Mouse (Mus musculus): ENCODE data around the gene Cd274.

Cd274 gene

GRCm38 (mm10) chr19:29364076-29364475 is 3.2 kb upstream of the Cd274 start:
- DNase-seq (ENCODE audit: low read depth, low spot score) = peak; percentile 83

GRCm38 (mm10) chr19:29365105-29365504 is 2.1 kb upstream of the Cd274 start:
- peak; percentile 91 for DNase-seq (ENCODE audit: low read depth, low spot score)

GRCm38 (mm10) chr19:29366226-29366968 is 858 bp upstream of the Cd274 start:
- DNase-seq (ENCODE audit: low read depth, low spot score) = peak; percentile 60

- peak; percentile 53 for DNase-seq (ENCODE audit: low read depth, low spot score)
These were observed 786 bp downstream of the Cd274 start for GRCm38 (mm10) chr19:29368041-29368440.

- DNase-seq (ENCODE audit: low read depth, low spot score) = peak; percentile 90
These were observed 1.5 kb downstream of the Cd274 start for GRCm38 (mm10) chr19:29368671-29369309.

GRCm38 (mm10) chr19:29370112-29370511 is 2.9 kb downstream of the Cd274 start:
- peak; percentile 63 for DNase-seq (ENCODE audit: low read depth, low spot score)

GRCm38 (mm10) chr19:29370545-29371283 is 3.5 kb downstream of the Cd274 start:
- peak; percentile 53 for DNase-seq (ENCODE audit: low read depth, low spot score)

GRCm38 (mm10) chr19:29371284-29372081 is 4.2 kb downstream of the Cd274 start:
- peak; percentile 64 for DNase-seq (ENCODE audit: low read depth, low spot score)

- peak; percentile 55 for DNase-seq (ENCODE audit: low read depth, low spot score)
These were observed 4.9 kb downstream of the Cd274 start for GRCm38 (mm10) chr19:29372138-29372537.

GRCm38 (mm10) chr19:29372621-29373020 is 5.4 kb downstream of the Cd274 start:
- peak; percentile 41 for DNase-seq (ENCODE audit: low read depth, low spot score)

GRCm38 (mm10) chr19:29373438-29373837 is 6.2 kb downstream of the Cd274 start:
- no peak for DNase-seq (ENCODE audit: low read depth, low spot score)

GRCm38 (mm10) chr19:29374947-29375346 is 7.7 kb downstream of the Cd274 start:
- DNase-seq (ENCODE audit: low read depth, low spot score) = no peak

GRCm38 (mm10) chr19:29376382-29376781 is 9.1 kb downstream of the Cd274 start:
- no peak for DNase-seq (ENCODE audit: low read depth, low spot score)

- no peak for DNase-seq (ENCODE audit: low read depth, low spot score)
These were observed 12.8 kb downstream of the Cd274 start for GRCm38 (mm10) chr19:29379839-29380603.

GRCm38 (mm10) chr19:29383368-29383767 is 16.1 kb downstream of the Cd274 start:
- DNase-seq (ENCODE audit: low read depth, low spot score) = no peak

GRCm38 (mm10) chr19:29384412-29384811 is 17.2 kb downstream of the Cd274 start:
- DNase-seq (ENCODE audit: low read depth, low spot score) = no peak

- DNase-seq (ENCODE audit: low read depth, low spot score) = no peak
These were observed 17.7 kb downstream of the Cd274 start for GRCm38 (mm10) chr19:29384994-29385393.

- DNase-seq (ENCODE audit: low read depth, low spot score) = no peak
These were observed 18.6 kb downstream of the Cd274 start for GRCm38 (mm10) chr19:29385822-29386221.

GRCm38 (mm10) chr19:29388818-29389217 is 21.6 kb downstream of the Cd274 start:
- DNase-seq (ENCODE audit: low read depth, low spot score) = peak; percentile 42

GRCm38 (mm10) chr19:29390483-29390882 is 23.2 kb downstream of the Cd274 start:
- DNase-seq (ENCODE audit: low read depth, low spot score) = no peak

GRCm38 (mm10) chr19:29391279-29391678 is 24.0 kb downstream of the Cd274 start:
- no peak for DNase-seq (ENCODE audit: low read depth, low spot score)

All from A20 (cell line).